Mouse (Mus musculus) stomach, embryonic 14.5 days (tissue): Measurements from ENCODE around the gene Dhps. TPM values are rescaled to one million over a fixed set of nuclear protein-coding genes. Genes with fewer than 3 reads are reported as not detected.

Experiments used
- ATAC-seq: fragments of 200-750 bp; cut with Nextera tagmentation; 2 replicates; pipeline ENCODE4 v1.8.0; 2017; ENCODE audit warnings: low read depth, moderate TSS enrichment; ENCODE audit not compliant: insufficient number of reproducible peaks, insufficient read depth, low FRiP score
- H3K27ac ChIP-seq: fragments of 300-500 bp; sonication (generic); 2 replicates; pipeline ENCODE4 v1.5.1; 2014; ENCODE audit warnings: mild to moderate bottlenecking, low read length, moderate library complexity, mixed read lengths
- H3K27me3 ChIP-seq: fragments of 300-500 bp; sonication (generic); 2 replicates; pipeline ENCODE4 v1.6.1; 2014; ENCODE audit warnings: low read length, control low read depth, mixed read lengths; ENCODE audit not compliant: control insufficient read depth, insufficient read depth
- H3K36me3 ChIP-seq: fragments of 300-500 bp; sonication (generic); 2 replicates; pipeline ENCODE4 v1.6.1; 2014; ENCODE audit warnings: mild to moderate bottlenecking, control low read depth, low read length, moderate library complexity, mixed read lengths; ENCODE audit not compliant: control insufficient read depth, insufficient read depth
- H3K4me1 ChIP-seq: fragments of 300-500 bp; sonication (generic); 2 replicates; pipeline ENCODE4 v1.6.1; 2014; ENCODE audit warnings: low read length, control low read depth, mixed read lengths; ENCODE audit not compliant: control insufficient read depth, insufficient read depth
- H3K4me2 ChIP-seq: fragments of 300-500 bp; sonication (generic); replicated peaks from 2 replicates; pipeline ENCODE4 v1.6.1; 2014; ENCODE audit warnings: low read depth, low read length, control low read depth
- H3K4me3 ChIP-seq: fragments of 300-500 bp; sonication (generic); 2 replicates; pipeline ENCODE4 v1.5.1; 2014; ENCODE audit warnings: low read depth, low read length, control low read depth
- H3K9ac ChIP-seq: fragments of 300-500 bp; sonication (generic); replicated peaks from 2 replicates; pipeline ENCODE4 v1.6.1; 2014; ENCODE audit warnings: low read depth, mild to moderate bottlenecking, control low read depth, low read length, moderate library complexity, mixed read lengths
- H3K9me3 ChIP-seq: fragments of 300-500 bp; sonication (generic); 2 replicates; pipeline ENCODE4 v1.6.1; 2016; ENCODE audit warnings: low read depth, low read length, control low read depth; ENCODE audit not compliant: control insufficient read depth
- WGBS: fragments of 180-500 bp; shearing (Covaris S2); extraction: QIAGEN DNeasy Blood & Tissue Kit; methylation state at CpG from one replicate; pipeline ENCODE4 v1.1.7; 2014; 5-methylcytosine and 5-hydroxymethylcytosine counted together
- polyA plus RNA-seq: library from polyadenylated mRNA; unstranded; fragments of >200 nt; fragmentation: Nextera tagmentation; extraction: Ambion mirVana; gene quantifications from 2 replicates; pipeline ENCODE4 v1.2.1, GENCODE M21; 2014

Gene Dhps
- 51.9 and 53.9 TPM in 2 replicates for polyA plus RNA-seq

- under 1% methylated on average over 68 of the region's 68 CpGs for WGBS
- Histone ChIP-seq H3K4me2 (peak within 1 kb of the TSS; percentile 67), H3K9me3 (no peaks in the 10 kb centered on the region), H3K4me3 (peak within 1 kb of the TSS; percentile 97), H3K27me3 (no peaks in the 10 kb centered on the region), H3K9ac (peak within 1 kb of the TSS; percentile 85), H3K27ac (peak within 1 kb of the TSS; percentile 98), H3K4me1 (peaks cover 4% of the 10 kb centered on the region; the same call in 1 of the 2 replicates), H3K36me3 (peaks cover 33% of the 10 kb centered on the region)
- ATAC-seq = peak; percentile 91
These were observed at the start of gene Dhps for GRCm38 (mm10) chr8:85071514-85072281. TSS of gene Dhps (plus strand) at chr8:85071757.

GRCm38 (mm10) chr8:85023846-85024245, 47.7 kb upstream of the Dhps start:
- WGBS = 97% methylated on average over 3 of the region's 3 CpGs
- Histone ChIP-seq H3K36me3 (peaks cover 40% of the 10 kb centered on the region), H3K4me2 (no peak overlapping the region), H3K9ac (no peak overlapping the region), H3K4me1 (peaks cover 24% of the 10 kb centered on the region), H3K27ac (no peak overlapping the region), H3K9me3 (no peaks in the 10 kb centered on the region), H3K4me3 (no peak overlapping the region), H3K27me3 (no peaks in the 10 kb centered on the region)
- no peak for ATAC-seq

DNA sequence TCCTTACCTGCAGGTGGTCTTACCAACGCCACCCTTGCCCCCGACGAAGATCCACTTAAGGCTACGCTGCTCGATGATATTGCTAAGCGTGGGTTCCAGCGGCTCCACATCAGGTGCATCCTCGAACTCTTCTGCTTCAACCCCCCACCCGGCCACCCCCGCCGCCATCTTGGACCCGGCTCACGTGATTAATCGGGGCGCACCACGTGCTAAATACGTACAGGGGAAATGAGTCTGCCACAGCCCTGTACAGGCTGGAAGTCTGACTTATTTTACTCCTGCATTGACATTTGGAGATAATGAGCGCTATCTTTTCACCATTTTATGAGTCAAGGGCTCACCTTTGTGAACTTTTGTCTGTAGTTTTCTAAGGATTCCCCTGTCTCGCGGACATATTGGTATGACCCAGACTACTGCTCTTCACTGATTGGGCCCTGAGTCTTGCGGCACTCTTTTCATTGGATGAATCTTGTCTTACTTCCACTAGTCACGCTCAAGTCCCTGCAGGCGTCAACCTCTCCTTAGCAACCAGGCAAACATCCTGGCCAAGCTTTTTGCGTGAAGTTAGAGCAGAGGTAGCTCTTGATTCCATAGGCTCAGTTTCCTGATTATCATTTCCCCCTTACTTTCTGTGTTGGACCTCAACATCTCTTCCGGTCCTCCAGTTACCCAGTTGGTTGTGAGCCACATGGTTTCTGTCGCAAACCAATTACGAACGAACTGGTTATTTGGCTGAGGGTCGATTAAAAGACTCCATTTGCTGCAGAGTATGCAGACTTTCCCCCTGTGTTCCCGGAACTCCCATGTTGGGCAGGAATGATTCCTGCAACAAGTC, 46.2 kb upstream of the Dhps start, which contains the start of gene Asna1:
Gene Asna1 (minus strand): TSS at position 184 of the 835 bp plus-strand sequence.
- H3K27me3 ChIP-seq = no peaks in the 10 kb centered on the region
- H3K4me1 ChIP-seq = peaks cover 28% of the 10 kb centered on the region
- H3K27ac ChIP-seq = peak within 1 kb of the TSS; percentile 83
- peak within 1 kb of the TSS; percentile 98 for H3K4me3 ChIP-seq
- H3K4me2 ChIP-seq = peak within 1 kb of the TSS; percentile 95
- H3K36me3 ChIP-seq = peaks cover 39% of the 10 kb centered on the region
- ATAC-seq = peak; percentile 92
- no peaks in the 10 kb centered on the region for H3K9me3 ChIP-seq
- peak within 1 kb of the TSS; percentile 74 for H3K9ac ChIP-seq
- WGBS = 5% methylated on average over 30 of the region's 30 CpGs

DNA sequence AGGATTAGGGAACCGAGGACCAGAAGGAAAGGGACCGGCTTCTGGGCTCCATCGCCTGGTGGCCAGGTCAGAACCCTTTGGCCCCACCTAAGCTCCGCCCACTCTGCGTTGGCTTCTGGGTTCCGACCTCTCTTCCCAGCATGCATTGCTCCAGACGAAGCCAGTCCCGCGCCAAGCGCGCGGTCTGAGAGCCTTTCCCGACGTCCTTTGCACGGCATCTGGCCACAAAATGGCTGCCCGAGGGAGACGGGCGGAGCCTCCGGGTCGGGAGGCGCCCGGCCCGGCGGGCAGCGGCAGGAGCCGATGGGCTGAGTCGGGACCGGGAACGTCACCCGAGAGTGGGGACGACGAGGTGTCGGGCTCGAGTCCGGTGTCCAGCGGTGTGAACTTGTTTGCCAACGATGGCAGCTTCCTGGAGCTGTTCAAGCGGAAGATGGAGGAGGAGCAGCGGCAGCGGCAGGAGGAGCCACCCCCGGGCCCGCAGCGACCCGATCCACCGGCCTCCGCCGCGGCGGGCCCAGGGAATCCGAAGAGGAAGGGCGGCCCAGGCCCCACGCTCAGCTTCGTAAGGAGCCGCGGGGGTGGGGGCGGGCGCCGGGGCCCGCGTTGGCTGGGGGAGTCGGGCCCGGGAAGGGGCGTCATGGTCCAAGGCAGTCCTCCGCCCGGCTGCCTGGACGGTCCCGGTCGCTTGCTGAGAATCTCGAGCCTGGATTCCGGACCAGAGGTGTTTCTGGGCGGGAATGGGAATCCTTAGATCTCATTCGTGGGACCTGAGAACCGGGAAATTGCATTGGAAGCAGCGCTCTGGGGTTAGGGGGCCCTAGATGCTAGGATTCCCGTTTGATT, 44.7 kb upstream of the Dhps start, which contains the start of gene Trir:
Gene Trir (plus strand): TSS at position 154 of the 846 bp plus-strand sequence.
- Histone ChIP-seq H3K9me3 (no peaks in the 10 kb centered on the region), H3K4me1 (peaks cover 28% of the 10 kb centered on the region), H3K27ac (peak within 1 kb of the TSS; percentile 83), H3K4me2 (peak within 1 kb of the TSS; percentile 95), H3K27me3 (no peaks in the 10 kb centered on the region), H3K36me3 (peaks cover 42% of the 10 kb centered on the region), H3K4me3 (peak within 1 kb of the TSS; percentile 98), H3K9ac (peak within 1 kb of the TSS; percentile 99)
- under 1% methylated on average over 69 of the region's 75 CpGs for WGBS
- peak; percentile 87 for ATAC-seq

DNA sequence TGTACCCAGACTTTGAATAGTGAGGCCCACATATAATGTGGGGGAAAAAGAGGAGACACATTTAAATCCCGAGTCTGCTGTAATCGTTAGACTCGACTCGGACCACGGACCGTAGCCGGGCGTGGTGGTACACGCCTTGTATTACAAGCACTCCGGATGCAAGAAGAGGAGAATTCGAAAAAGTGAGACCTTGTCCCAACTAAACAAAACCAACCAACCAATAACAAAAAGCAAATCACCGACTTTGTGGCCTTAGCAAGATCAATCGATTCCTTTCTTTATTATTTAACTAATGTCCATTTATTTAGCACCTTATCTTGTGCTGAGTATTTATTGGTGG, 44.1 kb upstream of the Dhps start:
- under 1% methylated on average over 13 of the region's 13 CpGs for WGBS
- Histone ChIP-seq H3K27ac (peak overlapping the region; percentile 83), H3K4me2 (peak overlapping the region; percentile 61), H3K4me3 (peak overlapping the region; percentile 98), H3K4me1 (peaks cover 28% of the 10 kb centered on the region), H3K27me3 (no peaks in the 10 kb centered on the region), H3K36me3 (peaks cover 43% of the 10 kb centered on the region), H3K9ac (peak overlapping the region; percentile 99), H3K9me3 (no peaks in the 10 kb centered on the region)
- ATAC-seq = no peak

GRCm38 (mm10) chr8:85027922-85028321, 43.6 kb upstream of the Dhps start:
- H3K9ac ChIP-seq = peak overlapping the region; percentile 99
- peak overlapping the region; percentile 98 for H3K4me3 ChIP-seq
- H3K4me2 ChIP-seq = peak overlapping the region; percentile 61
- peaks cover 47% of the 10 kb centered on the region for H3K36me3 ChIP-seq
- H3K27ac ChIP-seq = no peak overlapping the region
- peaks cover 28% of the 10 kb centered on the region for H3K4me1 ChIP-seq
- no peaks in the 10 kb centered on the region for H3K27me3 ChIP-seq
- no peak for ATAC-seq
- no peaks in the 10 kb centered on the region for H3K9me3 ChIP-seq
- 18% methylated on average over 2 of the region's 2 CpGs for WGBS

- Histone ChIP-seq H3K4me1 (peaks cover 26% of the 10 kb centered on the region), H3K36me3 (peaks cover 47% of the 10 kb centered on the region), H3K9ac (no peak overlapping the region), H3K9me3 (no peaks in the 10 kb centered on the region), H3K27me3 (no peaks in the 10 kb centered on the region), H3K4me3 (no peak overlapping the region), H3K4me2 (no peak overlapping the region; the same call in 1 of the 2 replicates), H3K27ac (no peak overlapping the region)
- WGBS = 86% methylated on average over 14 of the region's 14 CpGs
- ATAC-seq = no peak
These were observed 42.3 kb upstream of the Dhps start for GRCm38 (mm10) chr8:85029271-85029670.
